Mouse (Mus musculus): Measurements from ENCODE around the gene Vasp.

The Vasp gene

DNA sequence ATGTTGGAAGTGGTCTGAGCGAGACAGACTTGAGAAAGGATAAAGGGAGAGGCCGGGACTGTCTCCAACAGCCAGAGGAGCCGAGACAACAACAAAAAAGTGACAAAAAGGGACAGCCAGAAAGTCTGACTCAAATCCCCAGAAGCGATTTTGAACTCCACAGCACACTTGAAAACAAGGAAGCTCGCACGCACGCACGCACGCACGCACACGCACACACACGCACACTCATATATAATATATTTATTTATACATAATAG, 31.4 kb upstream of the Vasp start:
- no peak for DNase-seq

DNA sequence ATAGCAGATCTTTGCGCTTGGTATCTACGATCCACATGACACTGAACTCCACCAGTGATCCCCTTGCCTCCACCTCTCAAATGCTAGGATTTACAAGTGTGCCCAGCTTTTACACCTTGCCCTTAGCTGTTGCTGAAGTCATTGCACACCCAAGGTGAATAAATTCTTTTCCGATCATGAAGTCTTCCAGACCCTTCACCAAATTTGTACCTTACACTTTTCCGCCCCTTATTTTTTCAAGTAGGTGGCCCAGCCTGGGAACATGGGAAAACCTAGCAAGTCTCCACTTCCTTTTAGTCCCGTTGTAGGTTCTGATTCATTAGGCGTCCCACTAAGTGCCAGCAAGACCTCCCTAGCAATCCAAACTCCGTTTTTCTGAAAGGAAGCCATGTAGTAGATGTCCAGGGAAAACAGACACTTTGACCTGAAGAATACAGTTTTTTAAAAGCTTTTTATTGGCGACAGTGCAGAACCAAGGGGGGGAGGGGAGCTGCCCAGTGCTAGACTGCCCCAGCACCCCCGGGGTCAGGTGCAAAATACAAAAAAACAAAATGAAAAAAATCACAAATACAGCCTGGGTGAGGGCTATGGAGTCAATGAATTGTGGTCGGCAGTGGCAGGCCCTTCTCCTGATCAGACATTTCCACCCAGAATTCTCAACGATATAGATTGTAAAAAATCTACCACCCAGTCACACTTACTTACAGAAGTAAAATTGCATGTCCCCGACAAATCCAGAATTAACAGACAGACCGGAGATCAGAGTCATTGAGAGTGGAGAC, 30.8 kb upstream of the Vasp start:
- DNase-seq = no peak

DNA sequence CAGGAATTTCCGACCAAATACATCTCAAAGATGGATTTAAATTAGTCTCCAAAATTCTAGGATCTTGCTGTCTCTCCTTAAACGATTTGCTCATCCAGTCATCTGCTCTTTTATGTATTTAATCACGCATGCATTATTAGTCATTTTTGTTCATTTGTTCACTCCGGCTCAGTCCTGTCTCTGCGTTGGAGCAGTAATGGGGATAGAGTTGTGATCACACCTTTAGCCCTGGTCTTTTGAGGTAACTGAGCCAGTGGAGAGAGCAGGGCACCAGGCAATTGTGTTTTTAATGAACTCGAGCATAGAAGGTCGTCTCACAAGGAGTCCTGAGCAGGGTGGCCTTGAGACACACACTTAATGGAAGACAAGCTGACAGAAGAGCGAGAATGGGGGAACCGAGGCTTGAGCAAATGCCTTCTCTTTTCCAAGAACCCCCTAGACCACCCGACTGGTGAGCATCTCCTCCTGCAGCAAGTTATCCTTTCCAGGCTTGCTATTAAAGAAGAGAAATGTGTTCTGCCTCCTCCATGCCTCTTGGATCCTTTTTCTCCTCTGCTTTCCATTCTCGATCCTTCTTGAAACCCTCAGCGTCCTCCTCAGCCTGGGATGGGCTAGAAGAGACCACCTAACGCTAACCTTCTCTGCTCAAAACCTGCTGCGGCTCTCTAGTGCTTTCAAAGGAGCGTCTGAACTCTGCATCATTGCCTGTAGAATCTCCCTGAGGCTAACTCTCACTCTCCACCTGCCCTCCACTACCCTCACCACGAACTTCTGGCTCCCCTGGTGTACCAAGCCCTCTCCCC, 30.0 kb upstream of the Vasp start:
- no peak for DNase-seq

DNA sequence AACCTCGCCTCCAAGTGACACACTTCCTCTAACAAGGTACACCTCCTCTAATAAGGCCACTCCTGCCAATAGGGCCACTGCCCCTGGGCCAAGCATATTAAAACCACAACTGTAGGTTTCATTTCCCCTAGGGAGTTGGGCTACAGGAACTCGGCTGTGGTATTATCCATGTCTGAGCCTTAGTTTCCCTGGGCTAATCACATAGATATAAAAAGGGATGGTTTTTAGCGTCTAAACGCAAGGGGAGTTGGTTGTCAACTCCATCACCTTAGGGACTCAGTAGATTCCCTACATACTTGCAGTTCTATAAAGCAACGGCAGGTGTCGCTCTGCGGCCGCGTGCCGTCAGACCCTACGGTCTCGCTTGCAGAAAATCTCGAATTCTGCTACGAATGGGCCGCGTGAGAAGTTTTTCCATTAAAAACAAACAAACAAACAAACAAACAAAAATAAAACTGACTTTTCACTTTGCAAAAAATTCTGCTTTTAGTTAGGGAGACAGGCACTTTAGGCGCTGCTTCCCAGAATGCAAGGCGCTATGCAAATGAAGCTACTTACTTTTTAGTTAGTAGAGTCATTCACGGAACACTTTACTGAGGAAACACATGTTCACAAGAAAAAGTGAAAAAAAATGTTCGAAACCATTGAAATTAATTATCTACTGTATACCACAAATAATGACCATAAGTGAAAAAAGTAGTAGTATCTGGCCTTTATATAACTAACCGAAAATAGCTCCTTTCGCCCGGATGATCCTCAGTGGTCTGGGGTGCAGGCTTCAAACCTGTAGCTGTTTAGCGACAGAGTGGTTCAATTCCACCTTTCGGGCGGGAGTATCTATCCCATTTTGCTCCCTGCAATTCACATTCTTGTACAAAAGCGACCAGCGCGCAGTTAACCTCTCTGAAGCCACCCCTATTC, 29.1 kb upstream of the Vasp start:
- peak; percentile 85 for DNase-seq

DNA sequence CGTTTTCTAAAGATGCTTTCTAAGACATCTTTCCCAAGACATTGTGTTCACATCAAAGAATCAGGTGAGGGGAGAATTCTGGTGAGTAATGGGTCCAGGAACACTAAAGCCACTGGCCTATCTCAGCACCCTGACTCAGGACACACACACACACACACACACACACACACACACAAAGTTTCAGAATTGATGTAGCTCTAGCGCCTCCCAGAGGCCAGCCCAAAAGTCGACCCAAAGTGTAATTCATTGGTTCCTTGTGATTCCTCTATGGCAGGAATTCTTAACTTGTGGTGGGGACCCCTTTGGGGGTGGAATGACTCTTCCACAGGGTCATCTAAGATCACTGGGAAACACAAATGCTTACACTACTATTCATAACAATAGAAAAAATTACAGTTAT, 27.6 kb upstream of the Vasp start:
- DNase-seq = peak; percentile 68

DNA sequence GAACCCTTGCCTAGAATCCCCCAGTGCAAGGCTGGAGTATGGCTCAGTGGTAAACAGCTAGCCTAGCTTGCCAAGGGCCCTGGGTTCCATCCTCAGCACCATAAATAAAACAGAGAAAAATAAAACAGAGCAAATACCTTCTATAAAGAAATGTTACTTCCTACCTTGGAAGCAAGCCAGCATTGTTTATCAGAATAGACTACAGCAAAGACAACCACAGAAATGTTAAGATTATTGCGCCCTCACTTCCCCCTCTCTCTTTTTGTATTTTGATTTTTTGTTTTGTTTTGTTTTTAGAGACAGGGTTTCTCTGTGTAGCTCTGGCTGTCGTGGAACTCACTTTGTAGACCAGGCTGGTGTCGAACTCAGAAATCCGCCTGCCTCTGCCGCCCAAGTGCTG, 26.2 kb upstream of the Vasp start:
- DNase-seq = no peak

DNA sequence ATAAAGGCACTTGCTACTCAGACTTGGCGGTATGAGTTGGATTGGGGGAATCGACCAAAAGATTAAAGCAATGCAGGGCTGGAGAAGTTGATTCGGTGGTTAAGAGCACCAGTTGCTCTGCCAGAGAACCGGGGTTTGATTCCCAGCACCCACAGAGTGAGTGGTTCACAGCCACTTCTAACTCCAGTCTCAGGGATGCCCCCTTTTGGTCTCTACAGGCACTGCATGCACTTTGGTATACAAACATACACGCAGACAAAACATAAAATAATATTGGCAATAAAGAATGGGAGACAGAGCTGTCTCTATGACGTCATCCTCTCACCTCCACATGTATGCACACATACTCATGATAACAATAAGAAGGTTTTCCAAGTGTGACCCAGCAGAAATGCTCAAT, 25.4 kb upstream of the Vasp start:
- DNase-seq = no peak

DNA sequence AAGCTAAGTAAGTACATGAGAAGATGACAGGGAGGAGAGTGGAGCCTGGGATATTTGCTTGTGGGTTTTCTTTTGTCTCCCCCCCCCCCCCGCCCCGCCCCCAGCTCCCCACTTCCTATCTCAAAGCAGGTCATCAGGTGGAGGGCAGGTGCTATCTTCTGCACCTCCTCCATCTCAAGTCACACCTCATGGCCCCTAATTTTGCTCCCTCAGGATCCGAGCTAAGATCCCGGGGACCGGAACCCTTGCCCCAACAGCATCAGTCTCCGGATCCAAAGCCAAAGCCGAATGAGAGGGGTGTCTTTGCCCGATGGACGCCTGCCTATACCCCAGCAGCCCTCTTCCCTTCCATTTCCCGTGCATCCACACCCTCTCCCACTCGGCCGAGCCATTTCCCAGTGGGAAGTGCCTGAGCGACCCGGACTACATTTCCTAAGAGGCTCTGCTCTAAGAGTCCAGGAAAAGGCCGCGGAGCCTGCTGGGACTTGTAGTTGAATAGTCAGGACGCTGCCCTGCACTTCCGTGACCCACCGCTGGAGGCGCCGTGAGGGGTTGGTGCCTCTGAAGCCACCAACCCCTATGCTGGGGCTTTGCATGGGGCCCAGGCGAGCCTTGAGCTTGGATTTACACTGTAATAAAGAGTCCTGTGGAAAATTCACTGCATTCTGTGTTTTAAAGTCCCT, 24.0 kb upstream of the Vasp start:
- peak; percentile 96 for DNase-seq

DNA sequence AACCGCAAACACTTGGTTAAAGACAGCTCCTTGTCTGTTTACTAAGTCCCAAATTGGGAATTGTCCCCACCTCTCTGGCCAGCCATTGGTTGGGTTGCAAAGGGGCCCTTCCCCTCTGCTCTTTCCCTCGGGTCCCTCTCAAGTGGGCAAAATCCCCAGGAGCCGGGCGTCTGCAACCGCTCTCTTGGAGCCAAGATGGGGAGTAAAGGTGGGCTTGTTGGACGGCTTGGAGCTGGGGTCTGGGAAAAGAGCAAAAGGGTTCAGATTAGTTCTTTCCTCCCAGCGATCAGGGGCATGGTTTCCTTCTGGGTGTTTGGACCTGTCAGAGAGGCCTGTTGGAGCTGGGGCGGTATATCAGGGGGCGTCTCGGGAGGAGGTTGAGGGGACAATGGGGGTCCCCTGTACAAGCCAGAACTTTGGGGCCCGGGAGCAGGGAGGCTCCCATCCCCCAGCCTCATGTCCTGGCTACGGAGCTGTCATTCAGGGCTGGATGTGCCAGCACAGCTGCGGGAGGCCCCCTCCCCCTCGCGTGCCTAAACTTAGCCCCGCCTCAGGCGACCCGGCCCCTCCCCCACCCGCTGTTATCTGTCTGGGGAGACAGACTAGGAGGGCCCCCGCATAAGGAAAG, 19.5 kb upstream of the Vasp start:
- peak; percentile 77 for DNase-seq

DNA sequence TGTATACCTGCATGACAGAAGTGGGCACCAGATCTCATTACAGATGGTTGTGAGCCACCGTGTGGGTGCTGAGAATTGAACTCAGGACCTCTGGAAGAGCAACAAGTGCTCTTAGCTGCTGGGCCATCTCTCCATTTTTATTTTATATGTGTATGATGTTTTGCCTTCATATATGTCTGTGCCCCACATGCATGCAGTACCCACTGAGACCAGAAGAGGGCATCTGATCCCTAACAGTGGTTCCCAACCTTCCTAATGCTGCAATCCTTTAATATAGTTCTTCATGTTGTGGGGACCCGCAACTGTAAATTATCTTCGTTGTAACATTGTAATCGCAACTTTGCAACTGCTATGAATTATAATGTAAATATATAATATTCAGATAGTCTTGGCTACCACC, 13.1 kb upstream of the Vasp start:
- DNase-seq = peak; percentile 52

DNA sequence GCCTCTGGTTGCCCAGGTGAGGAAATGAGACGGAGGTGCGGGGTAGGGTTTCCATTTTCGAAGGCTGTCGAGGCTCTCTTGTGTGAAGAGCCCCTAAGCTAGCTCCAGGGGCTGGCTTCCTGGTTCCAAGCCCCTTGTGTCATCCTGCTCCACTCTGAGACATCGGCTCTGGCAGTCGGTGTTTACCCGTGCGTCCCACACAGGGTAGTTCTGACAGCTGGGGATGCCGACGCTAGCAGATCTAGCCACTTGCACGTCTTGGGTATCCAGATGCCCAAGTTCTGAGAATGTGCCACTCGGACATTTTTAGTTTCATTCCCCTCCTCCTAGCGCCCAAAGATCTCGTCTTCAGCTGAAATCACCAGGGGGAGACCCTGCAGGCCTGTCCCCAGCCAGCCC, 11.8 kb upstream of the Vasp start:
- DNase-seq = no peak

DNA sequence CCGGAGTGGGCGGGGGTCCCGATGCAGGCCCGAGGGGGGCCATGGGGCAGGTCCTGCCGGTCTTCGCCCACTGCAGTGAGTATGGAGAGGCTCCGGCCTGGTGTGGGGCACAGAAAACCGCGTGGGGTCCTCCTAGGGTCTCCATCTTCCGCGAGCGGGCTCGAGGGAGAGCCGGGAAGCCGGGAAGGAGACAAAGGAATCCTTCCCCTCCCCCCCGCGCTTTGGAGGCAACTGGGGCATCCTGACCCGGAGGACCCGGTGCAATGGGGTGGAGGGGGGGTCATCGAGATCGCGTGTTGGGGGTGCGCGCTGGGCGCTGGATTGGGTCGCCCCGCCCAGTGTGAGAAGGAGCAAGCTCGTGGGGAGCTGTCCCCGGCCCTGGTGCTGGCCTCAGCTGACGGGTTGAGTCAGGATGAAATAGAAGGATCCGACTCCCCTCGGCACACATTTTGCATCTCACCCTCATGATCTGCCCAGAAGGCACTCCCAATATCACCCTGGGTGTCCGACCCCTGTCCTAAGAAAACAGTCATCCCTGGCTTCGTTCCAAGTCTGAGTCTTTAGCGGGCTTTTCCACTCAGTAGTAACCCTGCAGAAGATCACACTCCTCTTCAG, 11.3 kb upstream of the Vasp start:
- DNase-seq = peak; percentile 77

DNA sequence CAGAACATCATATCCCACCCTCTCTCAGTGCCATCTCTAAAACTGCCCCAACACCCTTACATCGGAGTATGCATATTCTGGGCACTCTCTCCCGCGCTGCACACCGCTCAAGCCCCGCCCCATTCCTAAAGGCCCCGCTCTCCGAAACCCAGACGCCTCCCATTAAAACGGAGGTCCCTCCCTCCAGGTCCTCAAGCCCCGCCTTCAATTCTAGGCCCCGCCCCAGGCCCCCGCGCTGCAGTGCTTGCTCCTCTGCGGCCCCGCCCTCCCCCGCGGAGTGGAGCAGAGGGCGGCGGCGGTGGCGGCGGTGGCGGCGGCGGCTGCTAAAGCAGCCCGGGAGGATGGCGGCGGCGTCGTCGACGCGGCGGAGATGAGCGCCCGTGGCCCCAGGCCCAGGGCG, 10.8 kb upstream of the Vasp start, which contains the start of gene Rtn2:
Gene Rtn2 (plus strand): TSS at position 240 of the 400 bp plus-strand sequence.
- peak; percentile 89 for DNase-seq

DNA sequence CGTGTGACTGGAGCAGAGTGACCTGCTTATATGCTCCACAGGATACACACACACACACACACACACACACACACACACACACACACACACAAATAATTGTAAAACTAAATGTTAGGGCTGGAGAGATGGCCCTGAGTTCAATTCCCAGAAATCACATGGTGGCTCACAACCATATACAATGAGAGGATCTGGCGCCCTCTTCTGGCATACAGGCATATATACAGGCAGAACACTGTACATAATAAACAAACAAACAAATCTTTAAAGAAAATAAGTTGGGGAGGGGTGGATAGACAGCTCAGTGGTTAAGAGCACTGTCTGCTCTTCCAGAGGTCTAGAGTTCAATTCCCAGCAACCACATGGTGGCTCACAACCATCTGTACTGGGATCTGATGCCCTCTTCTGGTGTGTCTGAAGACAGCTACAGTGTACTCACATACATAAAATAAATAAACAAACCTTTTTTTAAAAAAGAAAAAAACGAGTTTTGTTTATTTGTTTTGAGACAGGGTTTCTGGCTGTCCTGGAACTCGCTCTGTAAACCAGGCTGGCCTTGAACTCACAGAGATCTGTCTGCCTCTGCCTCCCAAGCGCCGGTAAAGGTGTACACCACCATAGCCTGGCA, 10.2 kb upstream of the Vasp start:
- peak; percentile 52 for DNase-seq

DNA sequence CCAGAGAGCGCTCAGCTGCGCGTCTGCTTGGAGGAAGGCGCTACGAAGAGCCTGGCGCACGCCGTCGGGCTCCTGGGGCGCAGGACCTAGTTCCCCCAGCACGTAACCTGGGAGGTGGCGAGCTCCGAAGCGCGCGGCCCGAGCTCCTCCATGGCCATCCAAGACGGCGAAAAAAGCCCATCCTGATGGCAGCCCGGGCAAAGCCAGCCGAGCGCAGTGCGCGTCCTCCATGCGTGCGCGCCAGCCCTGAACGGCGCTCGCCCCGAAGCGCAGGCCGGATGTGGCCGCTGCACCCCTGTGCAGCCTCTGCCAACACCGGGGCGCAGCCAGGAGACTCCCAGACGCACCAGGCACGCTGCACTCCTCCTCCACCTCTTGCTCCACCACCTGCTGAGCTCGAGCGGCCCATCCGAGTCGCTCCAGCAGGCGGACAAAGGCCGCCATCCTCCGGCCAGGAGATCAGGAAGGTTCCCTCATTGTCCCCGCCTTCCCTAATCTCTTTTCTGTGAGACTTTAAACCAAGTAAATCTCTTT, 8.0 kb upstream of the Vasp start, which contains the start of gene Ppm1n:
Gene Ppm1n (minus strand): TSS at position 484 of the 534 bp plus-strand sequence.
- peak; percentile 34 for DNase-seq

DNA sequence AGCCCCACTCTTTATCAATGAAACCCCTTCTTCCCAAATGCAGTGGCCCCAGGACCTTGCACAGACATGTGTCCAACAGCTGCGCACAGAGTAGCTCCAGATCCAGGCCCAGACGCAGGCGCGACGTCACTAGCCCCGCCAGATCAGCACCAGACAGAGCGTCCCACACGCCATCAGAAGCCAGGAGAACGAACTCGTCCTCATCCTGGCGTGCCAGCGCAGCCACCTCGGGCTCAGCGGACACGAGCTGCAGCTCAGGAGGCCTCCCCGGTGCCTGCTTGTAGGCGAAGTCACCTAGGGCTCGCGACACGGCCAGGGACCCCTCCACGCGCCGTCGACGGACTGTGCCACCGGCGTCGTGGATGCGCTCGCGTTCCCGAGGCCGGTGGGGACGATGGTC, 7.4 kb upstream of the Vasp start:
- no peak for DNase-seq

DNA sequence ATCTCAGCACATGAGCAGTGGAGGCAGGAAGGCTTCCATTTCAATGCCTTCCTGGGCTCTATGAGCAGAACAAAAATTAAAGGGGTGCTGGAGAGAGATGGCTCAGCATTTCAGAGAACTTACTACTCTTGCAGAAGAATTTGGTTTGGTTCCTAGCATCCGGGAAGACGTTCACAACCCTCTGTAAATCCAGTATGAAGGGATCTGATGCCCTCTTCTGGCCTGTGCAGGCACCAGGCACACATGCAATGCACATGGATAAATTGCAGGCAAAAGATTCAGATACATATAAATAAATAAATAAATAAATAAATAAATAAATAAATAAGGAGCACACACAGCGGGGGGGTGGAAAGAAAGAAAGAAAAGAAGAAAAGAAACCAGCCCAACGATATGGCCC, 4.6 kb upstream of the Vasp start:
- no peak for DNase-seq

DNA sequence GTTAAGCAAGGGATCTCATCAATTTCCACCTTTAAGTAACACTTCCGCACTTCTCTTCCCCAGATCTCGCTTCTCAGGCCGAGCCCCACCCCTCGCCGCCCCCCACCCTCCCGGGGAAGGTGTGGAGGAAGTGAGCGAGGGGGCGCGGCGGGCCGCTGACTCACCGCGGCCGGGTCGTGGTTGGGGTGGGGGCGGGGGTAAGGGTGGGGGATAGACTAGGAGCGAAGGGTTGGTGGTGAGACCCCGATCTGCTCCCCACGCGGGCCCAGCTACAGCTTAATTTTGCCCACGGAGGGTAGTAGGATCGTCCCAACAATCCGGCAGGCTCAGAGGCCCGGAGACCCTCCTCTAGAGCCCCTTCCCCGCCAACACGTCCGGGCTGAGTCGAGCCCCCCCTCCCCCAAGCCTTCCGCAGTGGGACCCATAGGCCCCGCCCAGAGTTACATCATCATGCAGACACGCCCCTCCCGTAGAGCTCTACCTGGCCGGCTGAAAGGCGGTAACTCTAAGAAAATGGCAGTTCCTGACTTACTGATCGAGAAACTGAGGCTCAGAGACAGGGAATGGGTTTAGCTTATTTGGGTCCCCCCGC, 652 bp upstream of the Vasp start:
- DNase-seq = peak; percentile 89

DNA sequence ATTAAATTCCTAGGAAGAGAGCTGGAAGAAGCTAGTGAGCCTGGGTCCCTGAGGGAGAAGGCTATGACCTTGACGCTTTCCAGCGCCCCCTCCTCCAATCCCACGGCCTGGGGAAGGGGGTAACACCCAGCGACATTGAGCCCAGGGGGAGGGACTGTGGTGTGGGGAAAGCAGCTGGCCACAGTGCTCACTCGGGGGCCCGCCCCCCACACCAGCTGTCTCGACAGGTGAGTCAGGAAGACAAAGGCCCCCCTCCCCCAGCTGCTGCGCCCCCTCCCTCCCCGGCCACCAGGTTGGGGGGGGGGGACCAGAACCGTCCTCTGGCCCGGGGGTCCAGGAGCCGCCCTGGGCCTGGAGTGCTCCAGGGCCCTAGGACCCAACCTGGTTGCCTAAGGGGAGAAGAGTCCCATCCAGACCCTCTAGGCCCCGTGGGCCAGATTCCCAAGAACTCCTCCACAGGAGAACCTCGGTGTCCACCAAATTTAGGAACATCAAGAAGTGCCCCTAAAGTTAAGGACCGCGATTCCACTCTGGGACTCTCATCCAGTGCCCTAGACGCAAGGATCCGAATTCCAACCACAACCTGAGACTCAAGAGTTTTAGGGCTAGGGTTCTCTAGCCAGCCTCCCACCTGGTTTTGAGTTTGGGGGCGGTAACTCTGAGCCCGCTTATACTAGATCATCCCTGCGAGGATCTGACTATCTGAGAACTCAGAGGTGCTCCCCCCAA, 944 bp downstream of the Vasp start:
- peak; percentile 40 for DNase-seq
